Mouse (Mus musculus): ENCODE measurements around the gene Rpl10a.

Gene Rpl10a

GRCm38 (mm10) chr17:28328366-28328928 is at the start of gene Rpl10a:
TSS of gene Rpl10a (plus strand) at chr17:28328471.
- peak; percentile 98 for DNase-seq

GRCm38 (mm10) chr17:28279236-28279635 is 49.0 kb upstream of the Rpl10a start:
- no peak for DNase-seq

GRCm38 (mm10) chr17:28279780-28280422 is 48.4 kb upstream of the Rpl10a start:
- no peak for DNase-seq

- DNase-seq: no peak
These were observed 47.9 kb upstream of the Rpl10a start for GRCm38 (mm10) chr17:28280423-28280800.

- DNase-seq: no peak
These were observed 47.4 kb upstream of the Rpl10a start for GRCm38 (mm10) chr17:28280831-28281377.

- no peak for DNase-seq
These were observed 46.3 kb upstream of the Rpl10a start for GRCm38 (mm10) chr17:28281866-28282441.

GRCm38 (mm10) chr17:28283199-28283598 is 45.1 kb upstream of the Rpl10a start:
- DNase-seq: no peak

GRCm38 (mm10) chr17:28286133-28286532 is 42.1 kb upstream of the Rpl10a start:
- no peak for DNase-seq

- no peak for DNase-seq
These were observed 41.3 kb upstream of the Rpl10a start for GRCm38 (mm10) chr17:28286964-28287363.

GRCm38 (mm10) chr17:28287578-28287977 is 40.7 kb upstream of the Rpl10a start:
- DNase-seq: no peak

- DNase-seq: peak; percentile 61
These were observed 40.3 kb upstream of the Rpl10a start for GRCm38 (mm10) chr17:28287980-28288379.

- DNase-seq: no peak
These were observed 38.0 kb upstream of the Rpl10a start for GRCm38 (mm10) chr17:28290262-28290661.

- DNase-seq: no peak
These were observed 37.6 kb upstream of the Rpl10a start for GRCm38 (mm10) chr17:28290671-28291070.

- no peak for DNase-seq
These were observed 36.9 kb upstream of the Rpl10a start for GRCm38 (mm10) chr17:28291346-28291745.

GRCm38 (mm10) chr17:28293716-28294115 is 34.6 kb upstream of the Rpl10a start:
- DNase-seq: no peak

GRCm38 (mm10) chr17:28294449-28295333 is 33.6 kb upstream of the Rpl10a start:
- no peak for DNase-seq

- no peak for DNase-seq
These were observed 29.4 kb upstream of the Rpl10a start for GRCm38 (mm10) chr17:28298888-28299287.

- DNase-seq: no peak
These were observed 28.5 kb upstream of the Rpl10a start for GRCm38 (mm10) chr17:28299669-28300320.

- no peak for DNase-seq
These were observed 27.9 kb upstream of the Rpl10a start for GRCm38 (mm10) chr17:28300323-28300722.

GRCm38 (mm10) chr17:28300850-28301249 is 27.4 kb upstream of the Rpl10a start:
- DNase-seq: no peak

GRCm38 (mm10) chr17:28305172-28305571 is 23.1 kb upstream of the Rpl10a start:
- no peak for DNase-seq

Data from thymus, postnatal 25 days (tissue).